Mouse (Mus musculus) liver, adult 2 months (tissue): ENCODE measurements around the gene Mrps5.

Experiments
- CTCF ChIP-seq: fragments of 200-500 bp; IDR thresholded peaks from 2 replicates; pipeline ENCODE4 v1.5.1; 2011; ENCODE audit warnings: low read depth, low read length, control low read depth
- POLR2A ChIP-seq: fragments of 200-500 bp; IDR thresholded peaks from 2 replicates; pipeline ENCODE4 v1.6.1; 2011; ENCODE audit warnings: low read length, control low read depth; ENCODE audit not compliant: insufficient read depth; ENCODE audit errors: extremely low read depth

DNA sequence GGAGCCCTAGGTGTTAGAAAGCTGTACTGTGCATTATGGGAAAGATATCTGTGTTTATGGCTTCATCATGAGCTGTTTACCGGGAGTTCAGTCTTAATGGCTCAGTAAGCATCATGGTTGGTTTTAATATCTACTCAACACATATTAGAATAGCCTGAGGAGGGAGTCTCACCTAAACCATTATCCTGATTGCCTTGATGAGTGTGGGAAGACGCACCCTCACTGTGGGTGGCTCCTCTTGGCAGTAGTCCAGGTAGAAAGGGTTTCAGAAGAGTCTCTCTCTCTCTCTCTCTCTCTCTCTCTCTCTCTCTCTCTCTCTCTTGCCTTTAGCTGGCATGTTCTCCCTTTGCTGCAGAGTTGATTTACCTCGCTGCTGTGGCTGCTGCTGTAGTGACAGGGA is 35.0 kb downstream of the Mrps5 start:
- TF ChIP-seq POLR2A (no peak), CTCF (no peak)
